Mouse (Mus musculus) kidney, adult 2 months (tissue): ENCODE measurements at regions not wholly inside any gene's neighbourhood (a gene's known extent, or its start where the extent isn't known, plus 50 kb on each side); places are given as distances from the start of the nearest gene placed in this dataset.
A peak's percentile ranks its signal among the peaks of the same experiment; 100 is the strongest.

ENCODE experiments used
- DNase-seq: peaks from one replicate; pipeline ENCODE4 v3.0.0; 2021
- H3K27ac ChIP-seq: fragments of 200-500 bp; 2 replicates; pipeline ENCODE4 v1.5.1; 2012; ENCODE audit warnings: low read depth, low read length, control low read depth, inconsistent platforms; ENCODE audit not compliant: insufficient read depth
- H3K27me3 ChIP-seq: fragments of 200-500 bp; replicated peaks from 2 replicates; pipeline ENCODE4 v1.6.1; 2012; ENCODE audit warnings: mild to moderate bottlenecking, moderate library complexity, low read length, inconsistent platforms; ENCODE audit not compliant: control insufficient read depth, insufficient read depth
- H3K36me3 ChIP-seq: fragments of 200-500 bp; 2 replicates; pipeline ENCODE4 v1.6.1; 2012; ENCODE audit warnings: mild to moderate bottlenecking, moderate library complexity, low read length, inconsistent platforms; ENCODE audit not compliant: control insufficient read depth, insufficient read depth
- H3K4me1 ChIP-seq: fragments of 200-500 bp; 2 replicates; pipeline ENCODE4 v1.6.1; 2011; ENCODE audit warnings: low read length; ENCODE audit not compliant: control insufficient read depth, insufficient read depth
- H3K4me3 ChIP-seq: fragments of 200-500 bp; 2 replicates; pipeline ENCODE4 v1.5.1; 2011; ENCODE audit warnings: mild to moderate bottlenecking, low read depth, low read length, control low read depth; ENCODE audit not compliant: insufficient read depth
- CTCF ChIP-seq: fragments of 200-500 bp; conservative IDR thresholded peaks from 2 replicates; pipeline ENCODE4 v1.5.1; 2011; ENCODE audit warnings: low read depth, mild to moderate bottlenecking, control low read depth, low read length, moderate library complexity, mixed read lengths; ENCODE audit not compliant: insufficient read depth, insufficient read length
- POLR2A ChIP-seq: fragments of 200-500 bp; IDR thresholded peaks from one replicate; pipeline ENCODE4 v1.6.1; 2011; ENCODE audit warnings: low read depth, low read length, control low read depth
- WGBS: fragments of 180-500 bp; shearing (Covaris S2); methylation state at CpG from one replicate; pipeline ENCODE4 v1.1.7; 2018; 5-methylcytosine and 5-hydroxymethylcytosine counted together

DNA sequence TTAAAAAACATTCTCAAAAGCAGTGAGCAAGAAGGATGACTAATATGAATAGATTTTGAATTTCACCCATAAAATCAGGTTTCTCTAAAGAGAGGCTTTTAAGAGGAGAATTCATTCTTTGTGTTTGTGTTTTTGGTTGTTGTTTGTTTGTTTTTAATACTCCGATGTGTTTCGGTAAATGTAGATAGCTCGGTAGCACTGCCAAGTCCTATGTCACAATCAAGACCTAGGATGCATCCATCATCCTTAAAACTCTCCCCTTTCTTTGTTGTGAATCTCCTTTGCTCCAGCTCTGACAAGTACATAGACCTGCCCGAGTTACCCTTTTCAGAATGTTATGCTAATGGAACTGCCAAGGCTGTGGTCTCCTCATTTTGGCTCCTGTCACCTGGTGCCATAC lies 1126.2 kb upstream of the A1bg start:
- 73% methylated on average over 4 of the region's 4 CpGs for WGBS

DNA sequence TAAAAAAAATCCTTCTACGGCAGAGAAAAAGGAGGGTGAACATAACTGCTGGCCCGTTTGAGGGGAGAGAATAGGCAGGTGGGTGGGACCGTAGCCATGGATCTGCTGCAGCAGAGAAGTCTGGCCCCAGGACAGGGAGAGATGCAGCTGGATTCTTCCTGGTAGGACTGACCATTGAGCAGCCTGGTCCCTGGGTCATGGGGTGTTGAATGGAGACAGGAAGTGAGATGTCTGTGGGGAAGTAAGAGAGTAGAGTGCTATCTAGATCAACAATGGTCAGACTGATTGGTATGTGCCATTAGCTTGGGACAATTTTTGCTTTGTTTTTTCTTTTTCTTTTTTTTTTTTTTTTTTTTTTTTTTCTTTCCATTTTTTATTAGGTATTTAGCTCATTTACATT lies 1123.5 kb upstream of the A1bg start:
- no peak for DNase-seq
- no peak overlapping the region for H3K4me3 ChIP-seq
- H3K4me1 ChIP-seq = peaks cover 11% of the 10 kb centered on the region
- no peak overlapping the region for H3K27ac ChIP-seq
- TF ChIP-seq CTCF = no peak
- TF ChIP-seq POLR2A = no peak
- no peaks in the 10 kb centered on the region for H3K27me3 ChIP-seq
- WGBS = 77% methylated on average over 3 of the region's 3 CpGs
- no peaks in the 10 kb centered on the region for H3K36me3 ChIP-seq

More for the DNA sequence above, 1126.2 kb upstream of the A1bg start:
- DNase-seq = no peak
- Histone ChIP-seq H3K27me3 (no peaks in the 10 kb centered on the region), H3K4me3 (no peak overlapping the region), H3K27ac (no peak overlapping the region), H3K4me1 (peaks cover 5% of the 10 kb centered on the region; the same call in 1 of the 2 replicates), H3K36me3 (no peaks in the 10 kb centered on the region)
- no peak for TF ChIP-seq POLR2A
- no peak for TF ChIP-seq CTCF

DNA sequence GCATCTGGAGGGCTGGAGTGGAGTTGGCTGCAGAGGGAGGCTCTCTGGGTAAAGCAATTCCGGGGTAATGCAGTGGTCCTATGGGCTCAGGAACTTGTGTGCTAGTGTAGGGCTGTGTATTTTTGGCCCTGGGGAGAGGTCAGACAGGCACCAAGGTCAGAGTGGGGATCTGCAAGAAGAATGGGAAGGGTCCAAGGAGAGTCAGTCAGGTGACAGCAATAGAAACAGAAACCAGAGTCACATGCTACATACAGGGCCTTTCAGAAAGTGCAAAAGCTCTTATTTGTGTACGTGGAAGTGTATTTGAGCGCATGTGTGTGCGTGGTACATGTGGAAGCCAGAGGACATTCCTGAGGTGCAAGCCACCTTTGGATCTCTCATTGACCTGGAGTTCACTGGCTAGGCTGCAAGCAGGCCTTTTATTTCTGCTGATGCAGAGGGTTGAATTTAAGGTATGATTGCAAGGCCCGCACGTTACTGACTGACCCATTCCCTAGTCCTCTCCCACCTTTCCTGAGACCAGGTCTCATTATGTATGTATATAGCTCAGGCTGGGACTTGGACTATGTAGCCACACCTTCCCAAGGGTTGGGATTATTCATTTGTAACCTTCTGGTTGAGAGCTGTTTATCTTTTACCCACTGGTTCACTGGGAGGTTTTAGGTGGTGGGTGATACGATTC lies 1122.0 kb upstream of the A1bg start:
- Histone ChIP-seq H3K27ac (peak overlapping the region; percentile 96), H3K36me3 (no peaks in the 10 kb centered on the region), H3K27me3 (no peaks in the 10 kb centered on the region), H3K4me3 (no peak overlapping the region), H3K4me1 (peaks cover 11% of the 10 kb centered on the region)
- peak; percentile 66 for DNase-seq
- WGBS = 61% methylated on average over 7 of the region's 7 CpGs
- TF ChIP-seq POLR2A = no peak
- TF ChIP-seq CTCF = no peak

DNA sequence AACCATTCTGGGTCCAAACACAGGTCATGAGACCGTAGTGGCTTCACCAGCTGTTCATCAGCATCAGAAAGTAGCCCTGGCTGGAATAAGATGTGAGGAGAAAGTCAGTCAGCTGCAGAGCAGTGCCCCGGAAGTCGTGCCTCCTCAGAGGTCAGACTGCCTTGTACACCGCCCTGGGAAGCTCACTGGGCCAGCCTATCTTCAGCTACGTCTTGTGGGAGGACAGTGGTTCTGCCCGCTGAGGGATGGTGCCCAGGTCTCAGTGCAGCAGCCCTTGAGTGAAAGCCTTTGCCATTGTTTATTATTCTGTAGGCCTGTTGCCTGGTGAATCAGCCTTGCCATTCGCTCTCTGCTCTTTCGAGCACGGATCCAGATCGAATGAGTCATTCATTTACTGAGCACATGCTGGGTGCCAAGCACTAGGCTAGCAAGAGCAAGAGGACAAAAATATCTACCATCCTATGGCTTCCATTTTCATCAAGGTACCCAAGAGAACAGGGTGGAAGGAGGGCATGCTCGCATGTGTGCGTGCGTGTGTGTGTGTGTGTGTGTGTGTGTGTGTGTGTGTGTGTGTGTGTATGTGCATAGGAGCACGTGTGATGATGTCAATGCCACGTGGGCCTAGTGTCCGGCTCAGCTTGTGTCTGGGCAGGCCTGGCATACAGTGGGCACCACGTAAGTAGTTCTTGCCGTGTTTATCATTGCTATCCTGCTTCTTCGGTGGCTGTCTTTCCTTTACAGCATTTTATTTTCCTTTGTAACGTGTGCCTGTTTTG lies 1121.0 kb upstream of the A1bg start:
- peak overlapping the region; percentile 24 for H3K4me3 ChIP-seq
- H3K36me3 ChIP-seq = no peaks in the 10 kb centered on the region
- TF ChIP-seq CTCF (no peak), POLR2A (no peak)
- peak overlapping the region; percentile 85 for H3K27ac ChIP-seq
- DNase-seq = peak; percentile 83
- H3K27me3 ChIP-seq = no peaks in the 10 kb centered on the region
- 54% methylated on average over 20 of the region's 20 CpGs for WGBS
- H3K4me1 ChIP-seq = peaks cover 11% of the 10 kb centered on the region

DNA sequence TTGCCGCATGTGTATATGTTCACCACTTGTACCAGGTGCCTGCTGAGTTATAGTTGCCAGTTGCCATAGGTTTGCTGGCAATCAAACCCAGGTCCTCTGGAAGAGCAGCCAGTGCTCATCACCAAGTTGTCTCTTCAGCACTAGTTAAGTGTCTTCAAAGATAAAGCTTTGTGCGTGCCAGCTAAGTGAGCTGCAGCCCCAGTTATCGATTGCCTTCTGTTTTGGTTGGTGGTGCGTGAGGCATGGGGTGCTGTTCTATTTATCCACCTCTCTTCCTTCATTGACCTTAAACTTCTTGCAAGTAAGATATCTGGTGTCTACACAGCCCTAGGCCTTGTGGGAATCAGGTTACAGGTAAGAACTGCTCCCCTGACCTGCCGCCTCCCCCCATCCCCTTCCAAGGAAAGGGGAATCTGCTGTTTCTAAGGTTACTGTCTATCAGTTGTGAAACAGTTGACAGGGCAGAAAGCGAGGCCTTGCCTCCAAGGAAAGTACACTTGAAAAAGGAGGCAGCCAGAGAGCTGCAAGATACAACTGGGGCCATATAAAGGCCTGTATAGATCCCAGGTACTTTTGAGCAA lies 1120.2 kb upstream of the A1bg start:
- no peak for TF ChIP-seq POLR2A
- TF ChIP-seq CTCF = no peak

More for the DNA sequence above, 1120.2 kb upstream of the A1bg start:
- WGBS = 90% methylated on average over 6 of the region's 6 CpGs
- Histone ChIP-seq H3K27ac (no peak overlapping the region), H3K4me1 (peaks cover 11% of the 10 kb centered on the region), H3K36me3 (no peaks in the 10 kb centered on the region), H3K27me3 (no peaks in the 10 kb centered on the region), H3K4me3 (no peak overlapping the region)
- DNase-seq = no peak
